Mouse (Mus musculus) heart, postnatal 0 days (tissue): Measurements from ENCODE around the gene Stt3b.

Experiments
- CTCF ChIP-seq: IDR thresholded peaks from 2 replicates; pipeline ENCODE4 v1.5.1; 2016; ENCODE audit warnings: antibody characterized with exemption, control low read depth, low read depth
- EP300 ChIP-seq: IDR thresholded peaks from 2 replicates; pipeline ENCODE4 v1.6.1; 2016; ENCODE audit warnings: antibody characterized with exemption, low read depth

GRCm38 (mm10) chr9:115200166-115200862 lies 109.9 kb downstream of the Stt3b start:
- TF ChIP-seq EP300, result no peak
- TF ChIP-seq CTCF, result no peak
